Mouse (Mus musculus) bone marrow, adult 2 months (tissue): ENCODE results near the gene Plcb4. TPM values are rescaled to one million over a fixed set of nuclear protein-coding genes. Genes with fewer than 3 reads are reported as not detected.

Experiments used
- H3K27ac ChIP-seq: fragments of 200-500 bp; 2 replicates; pipeline ENCODE4 v1.5.1; 2012; ENCODE audit warnings: low read depth, mild to moderate bottlenecking, control low read depth, inconsistent platforms, low read length; ENCODE audit not compliant: control insufficient read depth, poor library complexity, insufficient read depth
- H3K4me1 ChIP-seq: fragments of 200-500 bp; 2 replicates; pipeline ENCODE4 v1.6.1; 2011; ENCODE audit warnings: low read length; ENCODE audit not compliant: control insufficient read depth, insufficient read depth
- H3K4me3 ChIP-seq: fragments of 200-500 bp; replicated peaks from 2 replicates; pipeline ENCODE3; 2011; ENCODE audit warnings: mild to moderate bottlenecking, low read depth, low read length, control low read depth; ENCODE audit not compliant: control insufficient read depth
- CTCF ChIP-seq: fragments of 200-500 bp; IDR thresholded peaks from 2 replicates; pipeline ENCODE4 v1.5.1; 2011; ENCODE audit warnings: low read length, control low read depth; ENCODE audit not compliant: control insufficient read depth, insufficient read depth
- POLR2A ChIP-seq: fragments of 200-500 bp; IDR thresholded peaks from 2 replicates; pipeline ENCODE4 v1.6.1; 2011; ENCODE audit warnings: low read depth, mild to moderate bottlenecking, control low read depth, low read length, borderline replicate concordance; ENCODE audit not compliant: control insufficient read depth
- WGBS: fragments of 180-500 bp; shearing (Covaris S2); methylation state at CpG from one replicate; pipeline ENCODE4 v1.1.7; 2018; 5-methylcytosine and 5-hydroxymethylcytosine counted together
- polyA plus RNA-seq: library from polyadenylated mRNA; stranded (reverse); fragments of >200 nt; gene quantifications from 2 replicates; pipeline ENCODE4 v1.2.4, GENCODE M21; 2011; ENCODE audit warnings: low replicate concordance; ENCODE audit not compliant: missing spikeins, insufficient read depth, insufficient read length

Gene Plcb4
- polyA plus RNA-seq, 1 experiment, result 12.1 TPM

DNA sequence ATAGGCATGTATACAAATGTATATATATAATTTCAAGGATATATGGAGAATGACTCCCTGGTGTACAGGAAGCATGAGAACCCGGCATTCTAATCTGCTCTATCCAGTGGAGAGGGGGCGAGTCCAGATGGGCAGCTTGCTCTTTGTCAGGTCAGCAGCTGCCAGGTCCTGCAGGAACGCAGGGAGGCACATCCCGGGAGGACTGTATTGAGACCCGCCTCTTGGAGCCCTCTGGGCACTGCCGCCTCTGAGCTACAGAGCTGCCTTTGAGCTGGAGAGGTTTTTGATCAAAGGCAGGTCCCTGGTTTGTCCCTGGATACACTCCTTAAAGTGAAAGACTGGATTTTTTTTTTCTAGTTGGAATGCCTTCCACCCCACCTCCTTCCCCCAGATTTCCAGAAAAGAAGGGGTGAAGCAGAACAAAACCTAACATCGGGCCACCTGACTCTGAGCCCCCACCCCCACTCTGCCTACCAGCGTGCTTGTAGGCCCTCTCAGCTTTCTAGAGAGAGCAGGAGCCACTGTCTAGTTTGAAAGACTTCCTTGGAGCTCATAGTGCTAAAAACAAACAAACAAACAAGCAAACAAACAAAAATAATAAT, 393.0 kb downstream of the Plcb4 start, which contains the start of gene Lamp5:
Gene Lamp5 (plus strand): TSS at position 552 of the 602 bp plus-strand sequence.
- Histone ChIP-seq H3K4me3 (no peak within 1 kb of the TSS), H3K27ac (no peak within 1 kb of the TSS), H3K4me1 (no peaks in the 10 kb centered on the region)
- 26% methylated on average over 8 of the region's 8 CpGs for WGBS
- TF ChIP-seq CTCF, result no peak
- TF ChIP-seq POLR2A, result no peak

DNA sequence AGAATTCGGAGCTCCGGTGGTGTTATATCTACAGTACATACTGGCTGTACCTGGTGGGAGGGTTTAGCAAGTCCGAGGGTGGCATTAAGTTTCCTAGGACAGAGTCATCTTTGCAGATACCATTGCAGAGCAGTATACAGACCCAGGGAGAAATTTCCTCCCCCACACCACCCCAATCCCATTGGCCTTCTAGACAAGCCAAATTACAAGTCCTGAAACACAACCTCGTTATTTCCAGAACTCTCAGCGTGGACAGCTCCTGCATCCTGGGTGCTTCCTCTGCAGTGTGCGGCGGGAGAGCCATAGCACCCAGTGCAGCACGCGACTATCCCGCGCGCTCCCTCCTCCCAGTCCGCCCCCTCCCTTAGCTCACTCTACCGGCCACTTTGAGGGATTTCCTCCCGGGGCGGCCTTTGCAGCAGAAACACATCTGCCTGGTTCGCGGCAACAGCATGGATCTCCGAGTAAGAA, 399.1 kb downstream of the Plcb4 start:
- H3K4me1 ChIP-seq, result no peaks in the 10 kb centered on the region
- TF ChIP-seq POLR2A, result no peak
- no peak for TF ChIP-seq CTCF
- 7% methylated on average over 19 of the region's 19 CpGs for WGBS
- H3K4me3 ChIP-seq, result no peak overlapping the region
- H3K27ac ChIP-seq, result no peak overlapping the region

DNA sequence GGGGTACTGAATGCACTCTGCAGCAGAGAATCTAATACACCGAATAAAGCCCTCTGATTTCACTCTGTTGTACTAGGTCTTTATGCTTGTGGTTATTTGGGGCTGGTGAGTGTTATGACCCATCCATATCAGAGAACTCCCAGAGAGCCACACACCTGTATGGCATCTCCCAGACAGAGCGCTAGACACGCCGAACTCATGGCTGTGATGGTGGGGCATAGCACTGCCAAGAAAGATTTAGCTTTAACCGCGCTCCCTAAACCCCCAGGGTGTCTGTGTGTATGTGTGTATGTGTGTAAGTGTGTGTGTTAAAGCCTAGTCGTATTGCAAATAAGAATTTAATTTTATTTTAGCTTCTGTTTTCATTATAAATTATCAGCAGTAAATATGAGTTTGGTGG, 399.6 kb downstream of the Plcb4 start:
- 13% methylated on average over 7 of the region's 7 CpGs for WGBS
- no peak for TF ChIP-seq POLR2A
- TF ChIP-seq CTCF, result no peak
- Histone ChIP-seq H3K4me1 (no peaks in the 10 kb centered on the region), H3K4me3 (no peak overlapping the region), H3K27ac (no peak overlapping the region)

DNA sequence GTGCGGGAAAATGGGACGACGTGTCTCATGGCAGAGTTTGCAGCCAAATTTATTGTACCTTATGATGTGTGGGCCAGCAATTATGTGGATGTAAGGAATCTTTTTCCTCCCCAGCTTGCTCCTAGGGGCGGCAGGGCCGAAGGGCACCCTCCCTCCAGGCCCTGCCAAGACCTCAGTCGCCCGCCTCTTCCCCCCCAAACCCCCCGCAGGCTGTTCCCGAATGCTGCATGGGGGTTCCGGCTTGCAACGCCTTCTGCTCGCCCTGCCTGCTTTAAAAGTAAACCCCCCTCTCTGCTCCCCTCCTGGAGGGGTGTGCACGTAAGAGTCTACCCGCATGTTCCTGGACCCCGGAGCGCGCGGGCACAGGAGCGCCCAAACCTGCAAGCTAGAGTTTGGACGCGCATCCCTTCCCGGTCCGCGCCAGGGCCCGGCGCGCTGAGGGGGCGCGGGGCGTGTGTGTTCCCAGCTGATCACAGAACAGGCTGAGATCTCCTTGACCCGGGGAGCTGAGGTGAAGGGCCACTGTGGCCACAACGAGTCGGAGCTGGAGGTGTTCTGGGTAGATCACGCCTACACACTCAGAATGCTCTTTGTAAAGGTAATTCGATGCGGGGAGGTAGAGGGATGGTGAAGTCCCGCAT, 400.3 kb downstream of the Plcb4 start:
- Histone ChIP-seq H3K27ac (no peak overlapping the region), H3K4me1 (no peaks in the 10 kb centered on the region), H3K4me3 (no peak overlapping the region)
- TF ChIP-seq CTCF (no peak), POLR2A (no peak)
- 5% methylated on average over 37 of the region's 37 CpGs for WGBS
